Mouse (Mus musculus) limb, embryonic 14.5 days (tissue): ENCODE results near the gene Kdm4a. TPM values are rescaled to one million over a fixed set of nuclear protein-coding genes. Genes with fewer than 3 reads are reported as not detected.

ENCODE experiments used
- ATAC-seq: fragments of 200-750 bp; cut with Nextera tagmentation; 2 replicates; pipeline ENCODE4 v1.8.0; 2017; ENCODE audit warnings: low read depth, moderate number of reproducible peaks, moderate TSS enrichment; ENCODE audit not compliant: low FRiP score
- DNase-seq: peaks from one replicate; pipeline ENCODE4 v3.0.0-alpha.2; 2015; ENCODE audit warnings: low spot score
- H3K27ac ChIP-seq: fragments of 300-500 bp; sonication (generic); replicated peaks from 2 replicates; pipeline ENCODE4 v1.5.1; 2014; ENCODE audit warnings: low read depth, mild to moderate bottlenecking, low read length, moderate library complexity, mixed read lengths
- H3K27me3 ChIP-seq: fragments of 300-500 bp; sonication (generic); 2 replicates; pipeline ENCODE4 v1.6.1; 2014; ENCODE audit warnings: low read length, mixed read lengths; ENCODE audit not compliant: control insufficient read depth, insufficient read depth
- H3K36me3 ChIP-seq: fragments of 300-500 bp; sonication (generic); 2 replicates; pipeline ENCODE4 v1.6.1; 2014; ENCODE audit warnings: mild to moderate bottlenecking, low read length, moderate library complexity, mixed read lengths; ENCODE audit not compliant: control insufficient read depth, insufficient read depth
- H3K4me1 ChIP-seq: fragments of 300-500 bp; sonication (generic); 2 replicates; pipeline ENCODE4 v1.6.1; 2014; ENCODE audit warnings: antibody characterized with exemption, low read length, mixed read lengths; ENCODE audit not compliant: control insufficient read depth, insufficient read depth
- H3K4me2 ChIP-seq: fragments of 300-500 bp; sonication (generic); replicated peaks from 2 replicates; pipeline ENCODE4 v1.6.1; 2014; ENCODE audit warnings: low read depth, mild to moderate bottlenecking, low read length, moderate library complexity; ENCODE audit not compliant: severe bottlenecking
- H3K4me3 ChIP-seq: fragments of 300-500 bp; sonication (generic); replicated peaks from 2 replicates; pipeline ENCODE4 v1.5.1; 2014; ENCODE audit warnings: low read length
- H3K9ac ChIP-seq: fragments of 300-500 bp; sonication (generic); 2 replicates; pipeline ENCODE4 v1.6.1; 2014; ENCODE audit warnings: mild to moderate bottlenecking, low read depth, low read length, moderate library complexity; ENCODE audit not compliant: severe bottlenecking
- H3K9me3 ChIP-seq: fragments of 300-500 bp; sonication (generic); 2 replicates; pipeline ENCODE4 v1.6.1; 2016; ENCODE audit warnings: low read length; ENCODE audit not compliant: control insufficient read depth
- POLR2A ChIP-seq: fragments of 200-500 bp; IDR thresholded peaks from 2 replicates; pipeline ENCODE4 v1.8.0; 2012; ENCODE audit warnings: inconsistent platforms, mild to moderate bottlenecking, moderate library complexity, borderline replicate concordance; ENCODE audit not compliant: insufficient read depth, insufficient read length; ENCODE audit errors: extremely low read depth
- WGBS: fragments of 180-500 bp; shearing (Covaris S2); extraction: QIAGEN DNeasy Blood & Tissue Kit; methylation state at CpG from one replicate; pipeline ENCODE4 v1.1.7; 2014; 5-methylcytosine and 5-hydroxymethylcytosine counted together
- polyA plus RNA-seq, 2 experiments: library from polyadenylated mRNA; depleted of rRNA in 1 of 2; stranded (reverse) in 1 of 2; unstranded in 1 of 2; fragments of >200 nt; fragmentation: Nextera tagmentation in 1 of 2; extraction: Ambion mirVana in 1 of 2; gene quantifications; 2 replicates each; pipeline versions ENCODE4 v1.2.1 to v1.2.3; 2012 to 2014

The Kdm4a gene
- polyA plus RNA-seq, 2 experiments, result 42.1 to 89.2 TPM

DNA sequence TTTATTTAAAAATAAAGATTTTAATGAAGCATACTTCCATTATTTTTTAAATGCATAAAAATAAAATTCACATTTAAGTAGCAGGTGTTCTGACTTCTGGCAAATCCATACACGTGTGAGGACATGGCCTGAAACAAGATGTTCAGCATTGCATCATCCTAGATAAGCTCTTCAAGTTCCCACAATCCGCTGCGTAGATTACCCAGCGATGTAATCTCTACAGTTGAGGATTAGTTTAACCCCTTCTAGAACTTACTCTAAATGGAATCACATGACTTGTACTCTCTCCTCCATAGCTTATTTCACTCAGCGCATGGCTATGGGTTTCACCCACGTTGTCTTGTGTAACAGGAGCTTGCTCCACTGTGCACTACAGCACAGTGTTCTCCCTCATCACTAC is 78.3 kb downstream of the Kdm4a start:
- H3K36me3 ChIP-seq, result peaks cover 8% of the 10 kb centered on the region; the same call in 1 of the 2 replicates
- TF ChIP-seq POLR2A, result no peak
- H3K4me3 ChIP-seq, result no peak overlapping the region
- no peak overlapping the region for H3K9ac ChIP-seq
- no peaks in the 10 kb centered on the region for H3K9me3 ChIP-seq
- no peaks in the 10 kb centered on the region for H3K27me3 ChIP-seq
- no peak for DNase-seq
- 85% methylated on average over 6 of the region's 6 CpGs for WGBS
- no peak overlapping the region for H3K27ac ChIP-seq
- H3K4me1 ChIP-seq, result no peaks in the 10 kb centered on the region
- H3K4me2 ChIP-seq, result no peak overlapping the region
- no peak for ATAC-seq

DNA sequence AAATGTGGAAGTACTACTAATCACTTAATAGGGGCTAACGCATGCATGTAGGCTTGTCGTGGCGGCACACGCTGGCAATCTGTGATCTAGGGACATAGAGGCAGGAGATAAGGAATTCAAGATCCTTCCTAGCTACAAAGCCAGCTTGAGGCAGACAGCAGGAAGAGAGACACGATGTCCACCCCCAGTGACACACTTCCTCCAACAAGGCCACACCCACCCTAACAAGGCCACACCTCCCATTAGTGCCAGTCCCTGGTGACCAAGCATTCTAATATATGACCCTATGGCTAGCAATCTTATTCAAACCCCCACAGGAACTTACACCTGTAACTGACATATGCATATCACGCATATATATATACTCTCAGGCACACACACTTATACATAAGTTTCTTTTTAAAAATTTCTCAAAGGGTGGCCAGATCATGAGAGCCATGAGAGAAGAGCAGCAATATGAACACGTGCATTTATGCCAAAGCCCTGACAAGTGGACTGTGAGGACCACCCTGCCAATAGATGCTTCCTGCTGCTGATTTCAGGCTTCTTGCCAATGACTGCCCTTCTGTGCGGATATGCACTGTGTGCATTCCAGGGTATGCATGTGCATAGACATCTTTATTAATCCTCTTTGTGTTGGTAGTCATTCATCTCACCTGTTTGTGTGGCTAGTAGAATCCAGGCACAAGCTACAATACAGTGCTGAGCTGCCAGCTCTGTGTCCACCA is 80.0 kb downstream of the Kdm4a start:
- peaks cover 8% of the 10 kb centered on the region; the same call in 1 of the 2 replicates for H3K36me3 ChIP-seq
- no peak overlapping the region for H3K27ac ChIP-seq
- WGBS, result 85% methylated on average over 8 of the region's 8 CpGs
- H3K4me3 ChIP-seq, result no peak overlapping the region
- H3K9ac ChIP-seq, result no peak overlapping the region
- no peaks in the 10 kb centered on the region for H3K4me1 ChIP-seq
- no peaks in the 10 kb centered on the region for H3K27me3 ChIP-seq
- no peaks in the 10 kb centered on the region for H3K9me3 ChIP-seq
- TF ChIP-seq POLR2A, result no peak
- H3K4me2 ChIP-seq, result no peak overlapping the region
- ATAC-seq (no peak), DNase-seq (no peak)

DNA sequence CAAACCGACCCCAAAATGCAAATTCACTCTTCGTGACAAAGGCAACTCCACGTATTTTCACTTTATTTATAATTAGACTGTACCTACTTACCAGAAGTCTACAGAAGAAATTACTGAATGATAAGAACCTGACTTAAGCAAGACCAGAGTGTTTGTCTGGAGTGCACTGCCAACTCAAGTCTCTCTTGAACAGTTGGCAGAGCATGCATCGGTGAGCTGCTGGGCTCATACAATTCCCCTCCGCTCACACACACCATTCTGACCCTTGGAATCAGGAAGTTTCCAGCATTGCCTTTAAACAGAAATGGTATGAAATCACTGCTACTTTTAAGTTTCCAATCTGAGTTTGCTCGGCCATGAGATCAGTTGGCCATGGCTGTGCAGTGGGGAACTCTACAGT is 81.3 kb downstream of the Kdm4a start:
- no peak for TF ChIP-seq POLR2A
- peaks cover 4% of the 10 kb centered on the region; the same call in 1 of the 2 replicates for H3K36me3 ChIP-seq
- H3K4me1 ChIP-seq, result no peaks in the 10 kb centered on the region
- no peak overlapping the region for H3K27ac ChIP-seq
- H3K9me3 ChIP-seq, result no peaks in the 10 kb centered on the region
- DNase-seq (no peak), ATAC-seq (no peak)
- H3K9ac ChIP-seq, result no peak overlapping the region
- H3K4me3 ChIP-seq, result no peak overlapping the region
- no peak overlapping the region for H3K4me2 ChIP-seq
- WGBS, result 92% methylated on average over 6 of the region's 6 CpGs
- H3K27me3 ChIP-seq, result no peaks in the 10 kb centered on the region

DNA sequence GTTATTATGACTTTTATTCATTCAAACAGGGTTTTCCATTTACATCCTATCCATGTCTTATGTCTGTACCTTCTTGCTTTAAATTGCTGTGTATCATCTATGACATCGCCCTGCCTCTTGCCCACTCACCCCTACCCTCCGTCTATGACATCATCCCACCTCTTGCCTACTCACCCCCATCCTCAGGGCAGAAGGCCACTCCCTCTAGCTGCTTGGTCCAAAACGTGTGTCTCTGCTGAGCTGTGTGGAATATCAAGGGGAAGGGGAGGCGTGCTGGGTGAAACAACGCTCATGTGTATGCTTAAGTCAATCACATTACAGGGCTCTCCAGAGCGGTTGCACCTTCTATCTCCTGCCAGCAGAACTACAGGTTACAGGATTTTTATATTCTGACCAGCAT is 83.8 kb downstream of the Kdm4a start:
- Histone ChIP-seq H3K27me3 (no peaks in the 10 kb centered on the region), H3K4me2 (no peak overlapping the region), H3K36me3 (peaks cover 4% of the 10 kb centered on the region; the same call in 1 of the 2 replicates), H3K4me1 (no peaks in the 10 kb centered on the region), H3K9ac (no peak overlapping the region), H3K9me3 (no peaks in the 10 kb centered on the region), H3K27ac (no peak overlapping the region), H3K4me3 (no peak overlapping the region)
- 77% methylated on average over 6 of the region's 6 CpGs for WGBS
- TF ChIP-seq POLR2A, result no peak
- ATAC-seq (no peak; the same call in 1 of the 2 replicates), DNase-seq (no peak)

DNA sequence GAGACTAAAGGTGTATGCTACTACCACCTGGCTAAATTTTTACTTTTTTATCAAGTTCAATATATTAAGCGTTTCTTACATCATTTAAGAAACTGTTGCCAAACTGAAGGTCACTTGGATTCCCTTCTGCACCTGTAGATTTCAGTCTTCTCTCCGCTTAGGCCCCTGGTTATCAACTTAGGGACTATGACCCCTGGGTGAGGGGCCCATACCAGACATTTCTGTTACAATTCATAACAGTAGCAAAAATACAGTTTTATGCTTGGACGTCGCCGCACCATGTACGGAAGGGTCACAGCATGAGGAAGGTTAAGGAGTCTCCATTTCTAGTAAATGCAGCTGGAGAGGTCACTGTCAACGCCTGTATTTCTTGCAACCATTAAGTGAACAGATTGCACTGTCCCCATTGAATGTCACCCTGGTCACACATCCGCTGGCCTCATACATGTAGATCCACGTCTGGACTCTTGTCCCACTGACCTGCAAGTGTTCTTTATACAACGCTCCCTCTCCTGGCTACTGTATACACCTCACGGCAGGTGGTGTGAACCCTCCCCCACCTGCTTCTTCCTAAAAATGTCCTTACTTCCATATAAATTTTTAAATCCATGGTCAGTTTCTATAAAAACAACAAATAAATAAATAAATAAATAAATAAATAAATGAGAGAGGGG is 86.9 kb downstream of the Kdm4a start:
- Histone ChIP-seq H3K27me3 (no peaks in the 10 kb centered on the region), H3K27ac (no peak overlapping the region), H3K4me2 (no peak overlapping the region), H3K36me3 (no peaks in the 10 kb centered on the region), H3K4me1 (no peaks in the 10 kb centered on the region), H3K9me3 (no peaks in the 10 kb centered on the region), H3K4me3 (no peak overlapping the region), H3K9ac (no peak overlapping the region)
- 94% methylated on average over 11 of the region's 11 CpGs for whole genome bisulfite sequencing
- TF ChIP-seq POLR2A, result no peak
- DNase-seq (no peak), ATAC-seq (no peak)
